Mouse (Mus musculus) ES-E14 (cell line): ENCODE data around the gene Zg16.

Source experiments
- CHD2 ChIP-seq: IDR thresholded peaks from 2 replicates; pipeline ENCODE4 v1.6.1; 2014; ENCODE audit warnings: mild to moderate bottlenecking, low read depth, low read length, inconsistent platforms
- HCFC1 ChIP-seq: IDR thresholded peaks from 2 replicates; pipeline ENCODE4 v1.6.1; 2012; ENCODE audit warnings: low read length, inconsistent platforms, borderline replicate concordance; ENCODE audit not compliant: insufficient read depth
- MAFK ChIP-seq: IDR thresholded peaks from 2 replicates; pipeline ENCODE4 v1.6.1; 2014; ENCODE audit warnings: mild to moderate bottlenecking, low read depth, low read length, inconsistent platforms; ENCODE audit not compliant: insufficient read depth
- ZC3H11A ChIP-seq: IDR thresholded peaks from 2 replicates; pipeline ENCODE4 v1.6.1; 2012; ENCODE audit warnings: low read depth, mild to moderate bottlenecking, inconsistent platforms, low read length, borderline replicate concordance
- ZNF384 ChIP-seq: IDR thresholded peaks from 2 replicates; pipeline ENCODE4 v1.6.1; 2012; ENCODE audit warnings: low read depth, low read length, inconsistent platforms

DNA sequence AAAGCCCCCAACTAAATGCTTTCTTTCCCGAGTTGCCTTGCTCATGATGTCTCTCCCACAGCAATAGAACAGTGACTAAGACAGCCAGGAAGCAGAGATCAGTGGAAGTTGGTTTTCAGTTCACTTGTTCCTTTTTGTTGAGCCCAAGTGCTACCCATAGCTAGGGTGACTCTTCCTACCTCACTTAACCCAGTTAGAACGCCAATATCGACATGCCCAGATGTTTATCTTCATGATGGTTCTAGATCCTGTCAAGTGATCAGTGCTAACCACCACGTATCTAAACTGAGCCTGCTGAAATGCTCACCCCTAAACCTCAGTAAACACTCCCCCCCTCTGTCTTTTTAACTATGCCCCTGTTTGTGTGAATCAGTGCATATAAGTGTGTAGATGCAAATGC lies 12.4 kb upstream of the Zg16 start:
- TF ChIP-seq ZNF384 (no peak), ZC3H11A (no peak), HCFC1 (no peak), CHD2 (no peak), MAFK (no peak)
